ENCODE assay signal across 19 mouse cellular contexts in genomic region chr11:104307136-104307535, GRCm38 (mm10).
DNase-seq lines count a peak whose midpoint lies in the region; ATAC-seq and TF ChIP-seq lines count a peak whose summit lies in the region.
"Had no signal": no experiment of that assay in that cellular context is flagged by ENCODE, and none has a peak within 500 bp of the region (broad histone marks: within the 10 kb centered on the region; RNA-seq: fewer than 3 reads in every experiment).

No protein-coding gene starts in this region.

- no peak overlapping the region for H3K9ac ChIP-seq in lung, postnatal 0 days (replicated peaks; ENCODE audit: low read depth)
- H3K9ac ChIP-seq: embryonic facial prominence, embryonic 13.5 days; midbrain, embryonic 15.5 days; neural tube, embryonic 15.5 days; stomach, embryonic 15.5 days had no signal

- no peaks in the 10 kb centered on the region for H3K9me3 ChIP-seq in lung, postnatal 0 days (ENCODE audit: low read length)
- H3K9me3 ChIP-seq: embryonic facial prominence, embryonic 13.5 days; megakaryocyte, embryonic 14.5 days; midbrain, embryonic 15.5 days; neural tube, embryonic 15.5 days; stomach, embryonic 15.5 days had no signal

- TF ChIP-seq EP300 in lung, postnatal 0 days (IDR thresholded peaks at IDR 0.05), result no peak

- peaks cover 3% of the 10 kb centered on the region; the same call in 1 of the 2 replicates for H3K4me1 ChIP-seq in lung, postnatal 0 days (ENCODE audit: insufficient read depth, low read depth, low read length)

- intact Hi-C loops in heart, postnatal 25 days (cut with DNase I), result no loop called here

- TF ChIP-seq CTCF in lung, postnatal 0 days (IDR thresholded peaks at IDR 0.05), result no peak

- DNase-seq in gastrocnemius, adult 18-20 months (ENCODE audit: low spot score), result peak; percentile 37
- DNase-seq in gastrocnemius, postnatal 4 days (ENCODE audit: low spot score in 2 of 2), result no peak
- DNase-seq in heart, adult 9 months (ENCODE audit: low spot score in 2 of 2), result peak; percentile 55 to 73
- DNase-seq in heart, postnatal 25 days (ENCODE audit: low spot score), result no peak
- peak; percentile 48 for DNase-seq in adipocyte (ENCODE audit: low spot score)
- peak; percentile 39 for DNase-seq in skeletal muscle tissue, adult 2 months (ENCODE audit: low read depth, low spot score)
- no peak for DNase-seq in lung, postnatal 0 days (ENCODE audit: low spot score)
- DNase-seq: cerebellum, adult 11-12 months; cerebellum, postnatal 14 days; kidney, adult 11 months; layer of hippocampus, postnatal 36 days; right cerebral cortex, postnatal 14 days; thymus, adult 2 months had no signal

- H3K4me2 ChIP-seq in lung, postnatal 0 days (replicated peaks; ENCODE audit: low read depth, low read length), result no peak overlapping the region
- H3K4me2 ChIP-seq: embryonic facial prominence, embryonic 13.5 days; midbrain, embryonic 15.5 days; neural tube, embryonic 15.5 days; stomach, embryonic 15.5 days had no signal

- no peak overlapping the region for H3K4me3 ChIP-seq in lung, postnatal 0 days (ENCODE audit: low read depth, low read length)
- H3K4me3 ChIP-seq: embryonic facial prominence, embryonic 13.5 days; megakaryocyte, embryonic 14.5 days; midbrain, embryonic 15.5 days; neural tube, embryonic 15.5 days; stomach, embryonic 15.5 days had no signal

- 72% methylated on average over 4 of the region's 4 CpGs for WGBS in lung, postnatal 0 days

- no peak overlapping the region for H3K27ac ChIP-seq in lung, postnatal 0 days (ENCODE audit: low read length)
- H3K27ac ChIP-seq: embryonic facial prominence, embryonic 13.5 days; midbrain, embryonic 15.5 days; neural tube, embryonic 15.5 days; stomach, embryonic 15.5 days had no signal

- no peaks in the 10 kb centered on the region for H3K36me3 ChIP-seq in lung, postnatal 0 days (ENCODE audit: insufficient read depth, low read length)
- H3K36me3 ChIP-seq: embryonic facial prominence, embryonic 13.5 days; stomach, embryonic 15.5 days had no signal

- ATAC-seq in lung, postnatal 0 days, result no peak
- ATAC-seq: forebrain, embryonic 14.5 days; midbrain, embryonic 15.5 days had no signal

- H3K27me3 ChIP-seq in lung, postnatal 0 days (replicated peaks; ENCODE audit: insufficient read depth, low read length), result no peaks in the 10 kb centered on the region
- H3K27me3 ChIP-seq: midbrain, embryonic 15.5 days; neural tube, embryonic 15.5 days had no signal

Comparison
In these comparisons a context has a peak if more than half of its experiments do, and no peak if none do; other contexts are left out.
1. DNase-seq: peak in gastrocnemius, adult 18-20 months (single experiment), heart, adult 9 months (2 of 2), adipocyte (single experiment) and skeletal muscle tissue, adult 2 months (single experiment); none in gastrocnemius, postnatal 4 days (0 of 2), heart, postnatal 25 days (single experiment) and lung, postnatal 0 days (single experiment).